Mouse (Mus musculus): ENCODE measurements around the gene Cdkl4. TPM values are rescaled to one million over a fixed set of nuclear protein-coding genes. Genes with fewer than 3 reads are reported as not detected.

Gene Cdkl4
- polyA plus RNA-seq, 1 experiment from 2014 or later, result 1.6 TPM

DNA sequence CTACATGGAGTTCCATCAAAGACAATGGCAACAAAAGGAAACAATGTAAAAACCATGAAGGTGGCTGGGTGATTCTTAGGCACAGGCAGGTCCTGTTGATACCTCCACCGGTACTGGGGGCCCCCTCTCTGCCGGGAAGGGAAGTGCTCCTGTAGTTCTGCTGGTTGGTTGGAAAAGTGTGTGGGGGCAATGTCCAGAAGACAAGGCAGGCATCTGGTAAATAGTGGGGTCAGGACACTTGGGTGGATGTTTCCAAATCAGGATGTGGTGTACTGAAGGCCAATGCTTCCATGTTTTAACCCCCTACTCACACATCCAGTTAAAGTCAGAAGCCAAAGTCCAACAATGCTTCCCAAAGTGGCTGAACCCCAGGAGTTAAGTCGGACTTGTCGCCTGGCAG, 17.9 kb downstream of the Cdkl4 start:
- DNase-seq (ENCODE audit: low spot score), result no peak
- no peak for ATAC-seq (replicated peaks; ENCODE audit: low FRiP score, low read depth)
- TF ChIP-seq CTCF (IDR thresholded peaks at IDR 0.05; ENCODE audit: low read depth), result peak; percentile 15; the same call in 1 of the 2 replicates
- H3K36me3 ChIP-seq (ENCODE audit: insufficient read depth, low read length), result no peaks in the 10 kb centered on the region
- no peaks in the 10 kb centered on the region for H3K9me3 ChIP-seq (replicated peaks; ENCODE audit: low read length)
- H3K9ac ChIP-seq (ENCODE audit: low read depth, low read length), result no peak overlapping the region
- H3K27me3 ChIP-seq (ENCODE audit: insufficient read depth, low read length), result no peaks in the 10 kb centered on the region
- no peak overlapping the region for H3K27ac ChIP-seq
- H3K4me3 ChIP-seq (replicated peaks; ENCODE audit: low read depth, low read length), result no peak overlapping the region
- H3K4me1 ChIP-seq (replicated peaks; ENCODE audit: insufficient read depth, low read length), result no peaks in the 10 kb centered on the region
- H3K4me2 ChIP-seq (ENCODE audit: low read length), result no peak overlapping the region
- 92% methylated on average over 4 of the region's 4 CpGs for WGBS

DNA sequence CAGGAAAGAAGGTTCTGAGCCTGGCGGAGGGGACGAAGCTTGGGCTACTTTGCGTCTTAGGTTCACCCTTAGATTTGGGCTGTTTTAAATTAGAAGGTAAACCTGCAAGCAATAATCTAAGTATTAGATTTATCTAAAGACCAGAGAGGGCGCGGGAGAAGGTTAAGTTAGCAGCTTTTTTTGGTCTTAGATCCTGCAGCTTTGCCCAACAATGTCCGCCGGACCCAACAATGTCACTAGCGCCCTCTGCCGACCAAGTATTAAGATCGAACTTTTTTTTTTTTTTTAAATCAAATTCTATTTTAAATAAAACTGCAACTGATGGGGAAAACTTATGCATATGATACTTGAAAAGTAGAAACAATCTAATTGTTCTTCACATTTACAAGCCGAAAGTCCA, 18.6 kb downstream of the Cdkl4 start:
- Histone ChIP-seq H3K9ac (ENCODE audit: low read depth, low read length) (no peak overlapping the region), H3K4me3 (replicated peaks; ENCODE audit: low read depth, low read length) (no peak overlapping the region), H3K4me1 (replicated peaks; ENCODE audit: insufficient read depth, low read length) (no peaks in the 10 kb centered on the region), H3K27me3 (ENCODE audit: insufficient read depth, low read length) (no peaks in the 10 kb centered on the region), H3K36me3 (ENCODE audit: insufficient read depth, low read length) (no peaks in the 10 kb centered on the region), H3K4me2 (ENCODE audit: low read length) (no peak overlapping the region), H3K27ac (peak overlapping the region; percentile 47; the same call in 1 of the 2 replicates), H3K9me3 (replicated peaks; ENCODE audit: low read length) (no peaks in the 10 kb centered on the region)
- DNase-seq (ENCODE audit: low spot score) (peak; percentile 72), ATAC-seq (replicated peaks; ENCODE audit: low FRiP score, low read depth) (no peak)
- TF ChIP-seq CTCF (IDR thresholded peaks at IDR 0.05; ENCODE audit: low read depth), result peak; percentile 68
- WGBS, result 37% methylated on average over 11 of the region's 11 CpGs

DNA sequence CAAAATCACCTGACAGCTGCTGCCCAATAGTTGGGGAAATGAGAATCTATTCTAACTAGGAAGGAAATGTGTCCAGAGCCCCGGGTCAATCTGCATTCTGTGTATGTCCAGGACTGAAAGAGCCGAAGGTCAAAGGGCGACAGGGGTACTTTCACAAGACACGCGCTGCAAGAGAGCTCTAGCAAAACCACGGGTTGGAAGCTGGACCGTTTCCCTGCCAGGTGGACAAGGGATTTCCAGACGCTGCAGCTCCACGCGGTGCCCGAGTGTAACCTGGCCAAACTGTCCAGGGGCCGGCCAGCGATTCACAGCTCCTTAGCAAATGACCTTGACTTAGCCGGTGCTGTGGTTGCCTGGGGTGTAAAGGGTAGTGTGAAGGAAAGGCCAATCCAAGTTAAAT, 19.0 kb downstream of the Cdkl4 start:
- DNase-seq (ENCODE audit: low spot score), result no peak
- Histone ChIP-seq H3K4me2 (ENCODE audit: low read length) (no peak overlapping the region), H3K4me1 (replicated peaks; ENCODE audit: insufficient read depth, low read length) (no peaks in the 10 kb centered on the region), H3K27ac (peak overlapping the region; percentile 47; the same call in 1 of the 2 replicates), H3K9me3 (replicated peaks; ENCODE audit: low read length) (no peaks in the 10 kb centered on the region), H3K9ac (ENCODE audit: low read depth, low read length) (no peak overlapping the region), H3K4me3 (replicated peaks; ENCODE audit: low read depth, low read length) (no peak overlapping the region), H3K36me3 (ENCODE audit: insufficient read depth, low read length) (no peaks in the 10 kb centered on the region), H3K27me3 (ENCODE audit: insufficient read depth, low read length) (no peaks in the 10 kb centered on the region)
- ATAC-seq (replicated peaks; ENCODE audit: low FRiP score, low read depth), result no peak
- no peak for TF ChIP-seq CTCF (IDR thresholded peaks at IDR 0.05; ENCODE audit: low read depth)
- WGBS, result 65% methylated on average over 14 of the region's 14 CpGs

DNA sequence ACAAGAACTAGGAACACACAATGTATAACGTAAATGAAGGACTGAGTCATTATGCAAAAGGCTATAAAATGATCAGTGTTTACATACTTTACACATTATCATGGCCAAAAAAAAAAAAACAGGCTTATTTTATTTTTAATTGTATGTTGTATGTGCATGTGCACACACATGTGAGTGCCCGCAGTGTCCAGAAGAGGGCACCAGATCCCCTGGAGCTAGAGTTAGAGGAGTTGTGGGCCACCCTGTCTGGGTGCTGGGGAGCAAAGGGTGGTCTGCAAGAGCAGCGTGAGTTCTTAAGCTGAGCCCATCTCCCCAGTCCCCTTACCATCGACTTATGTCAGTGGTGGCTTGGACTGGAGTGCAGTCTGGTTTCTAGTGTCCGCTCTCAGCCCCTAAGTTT, 20.2 kb downstream of the Cdkl4 start:
- Histone ChIP-seq H3K9ac (ENCODE audit: low read depth, low read length) (no peak overlapping the region), H3K4me2 (ENCODE audit: low read length) (no peak overlapping the region)
- 96% methylated on average over 5 of the region's 5 CpGs for WGBS

DNA sequence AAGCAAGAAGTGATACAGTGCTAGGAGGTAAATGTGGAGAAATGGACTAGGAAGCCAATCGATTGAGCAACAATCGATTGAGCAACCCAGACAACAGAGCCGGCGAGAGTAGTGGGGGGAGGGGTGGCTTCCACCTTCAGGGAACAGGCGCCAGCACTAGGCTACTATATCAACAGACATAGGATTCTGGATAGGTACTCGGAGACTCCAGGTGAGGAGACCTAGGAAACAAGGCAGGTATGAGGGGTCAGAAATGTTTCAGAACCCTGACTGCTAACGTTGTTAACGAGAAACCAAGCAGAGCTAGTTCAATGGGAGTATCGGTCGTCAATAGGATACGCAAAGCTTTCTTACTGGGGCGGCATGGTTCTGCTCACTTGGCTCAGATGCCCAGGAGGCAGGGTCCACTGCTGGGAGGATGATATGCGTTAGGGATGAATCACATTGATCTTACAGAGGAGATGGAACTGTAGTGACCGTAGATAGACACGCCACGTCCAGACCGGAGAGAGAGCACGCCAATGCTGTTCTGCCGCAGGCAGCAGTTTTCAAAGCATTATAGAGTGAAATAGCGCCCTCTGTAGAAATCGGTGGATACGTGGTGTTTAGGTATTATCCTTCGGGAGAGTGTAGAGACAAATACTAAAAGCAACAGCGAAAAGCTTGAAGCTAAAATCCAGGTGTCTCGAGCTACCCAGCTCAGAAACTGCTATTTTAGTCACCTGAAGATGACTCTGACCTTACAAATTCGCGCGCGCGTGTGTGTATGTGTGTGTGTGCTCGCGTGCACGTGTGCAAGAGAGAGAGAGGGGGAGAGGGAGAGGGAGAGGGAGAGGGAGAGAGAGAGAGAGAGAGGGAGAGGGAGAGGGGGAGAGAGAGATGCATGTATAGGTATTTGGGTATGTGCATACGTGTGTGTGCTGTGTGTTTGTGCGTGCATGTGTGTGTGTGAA, 24.0 kb downstream of the Cdkl4 start:
- no peaks in the 10 kb centered on the region for H3K27me3 ChIP-seq (ENCODE audit: insufficient read depth, low read length)
- 4% methylated on average over 35 of the region's 35 CpGs for WGBS
- H3K27ac ChIP-seq, result 0 out of 2 replicates have a peak overlapping the region, but pooled peaks have one; percentile 15
- no peaks in the 10 kb centered on the region for H3K36me3 ChIP-seq (ENCODE audit: insufficient read depth, low read length)
- peak overlapping the region; percentile 56; the same call in 1 of the 2 replicates for H3K9ac ChIP-seq (ENCODE audit: low read depth, low read length)
- no peaks in the 10 kb centered on the region for H3K4me1 ChIP-seq (replicated peaks; ENCODE audit: insufficient read depth, low read length)
- DNase-seq (ENCODE audit: low spot score) (peak; percentile 96), ATAC-seq (replicated peaks; ENCODE audit: low FRiP score, low read depth) (peak; percentile 77)
- peak; percentile 77 for TF ChIP-seq CTCF (IDR thresholded peaks at IDR 0.05; ENCODE audit: low read depth)
- peak overlapping the region; percentile 76 for H3K4me2 ChIP-seq (ENCODE audit: low read length)
- H3K9me3 ChIP-seq (replicated peaks; ENCODE audit: low read length), result no peaks in the 10 kb centered on the region
- peak overlapping the region; percentile 61 for H3K4me3 ChIP-seq (replicated peaks; ENCODE audit: low read depth, low read length)

More for the DNA sequence above, 20.2 kb downstream of the Cdkl4 start:
- ATAC-seq (replicated peaks; ENCODE audit: low FRiP score, low read depth), result no peak
- no peak overlapping the region for H3K27ac ChIP-seq
- TF ChIP-seq CTCF (IDR thresholded peaks at IDR 0.05; ENCODE audit: low read depth), result peak; percentile 29; the same call in 1 of the 2 replicates
- no peak overlapping the region for H3K4me3 ChIP-seq (replicated peaks; ENCODE audit: low read depth, low read length)
- no peak for DNase-seq (ENCODE audit: low spot score)
- no peaks in the 10 kb centered on the region for H3K36me3 ChIP-seq (ENCODE audit: insufficient read depth, low read length)
- no peaks in the 10 kb centered on the region for H3K9me3 ChIP-seq (replicated peaks; ENCODE audit: low read length)
- H3K4me1 ChIP-seq (replicated peaks; ENCODE audit: insufficient read depth, low read length), result no peaks in the 10 kb centered on the region
- no peaks in the 10 kb centered on the region for H3K27me3 ChIP-seq (ENCODE audit: insufficient read depth, low read length)

DNA sequence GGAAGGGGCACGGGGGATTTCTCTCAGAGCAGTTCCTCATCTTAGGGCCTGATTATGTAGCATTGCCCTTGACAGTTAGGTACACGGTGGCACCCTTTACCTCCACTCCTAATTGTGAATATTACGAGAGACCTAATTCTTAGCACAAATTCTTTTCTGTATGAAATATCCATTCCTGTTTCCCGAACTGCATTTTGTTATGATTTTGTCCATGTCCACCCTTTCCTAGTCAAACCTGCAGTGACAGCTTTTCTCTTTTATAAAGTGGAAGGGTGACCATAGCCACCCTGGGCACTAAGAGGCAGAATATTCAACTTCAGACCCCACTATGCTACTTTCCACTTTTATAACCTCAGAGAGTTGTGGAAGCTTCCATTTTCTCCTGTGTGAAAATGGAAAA, 25.0 kb downstream of the Cdkl4 start:
- TF ChIP-seq CTCF (IDR thresholded peaks at IDR 0.05; ENCODE audit: low read depth), result no peak
- peak overlapping the region; percentile 76; the same call in 1 of the 2 replicates for H3K4me2 ChIP-seq (ENCODE audit: low read length)

More for the DNA sequence above, 25.0 kb downstream of the Cdkl4 start:
- no peak overlapping the region for H3K9ac ChIP-seq (ENCODE audit: low read depth, low read length)
- no peak overlapping the region for H3K27ac ChIP-seq
- DNase-seq (ENCODE audit: low spot score), result no peak
- no peaks in the 10 kb centered on the region for H3K36me3 ChIP-seq (ENCODE audit: insufficient read depth, low read length)
- 77% methylated on average over 4 of the region's 4 CpGs for WGBS
- no peaks in the 10 kb centered on the region for H3K9me3 ChIP-seq (replicated peaks; ENCODE audit: low read length)
- no peak for ATAC-seq (replicated peaks; ENCODE audit: low FRiP score, low read depth)
- H3K4me1 ChIP-seq (replicated peaks; ENCODE audit: insufficient read depth, low read length), result no peaks in the 10 kb centered on the region
- no peaks in the 10 kb centered on the region for H3K27me3 ChIP-seq (ENCODE audit: insufficient read depth, low read length)
- H3K4me3 ChIP-seq (replicated peaks; ENCODE audit: low read depth, low read length), result no peak overlapping the region

Data from kidney, postnatal 0 days (tissue).